Mouse (Mus musculus): ENCODE measurements around the gene Atp6v1c2.

DNA sequence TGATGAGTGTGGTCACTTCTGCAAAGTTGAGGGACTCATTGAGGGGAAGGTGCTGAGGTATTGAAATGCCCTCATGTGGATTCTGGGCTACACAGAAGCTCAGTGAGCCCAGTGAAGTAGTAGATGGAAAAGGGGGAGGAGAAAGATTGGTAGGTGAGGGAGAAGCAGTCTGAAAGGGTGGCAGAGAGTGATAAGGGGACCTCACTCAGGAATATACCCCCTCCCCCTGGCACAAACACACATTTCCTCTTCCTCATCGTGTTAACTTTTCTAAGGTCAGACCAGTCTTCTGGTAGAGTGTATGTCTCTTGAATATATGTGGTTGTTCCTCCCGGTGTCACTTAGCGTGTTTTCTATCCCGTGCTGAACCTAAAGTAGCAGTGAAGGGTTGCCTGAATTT is 46.1 kb upstream of the Atp6v1c2 start:
- TF ChIP-seq CTCF (IDR thresholded peaks at IDR 0.05; ENCODE audit: insufficient read depth, low read length) (no peak), POLR2A (IDR thresholded peaks at IDR 0.05; ENCODE audit: borderline replicate concordance, extremely low read depth, low read depth, low read length) (no peak)
